Mouse (Mus musculus): ENCODE results near the gene Thyn1.

DNA sequence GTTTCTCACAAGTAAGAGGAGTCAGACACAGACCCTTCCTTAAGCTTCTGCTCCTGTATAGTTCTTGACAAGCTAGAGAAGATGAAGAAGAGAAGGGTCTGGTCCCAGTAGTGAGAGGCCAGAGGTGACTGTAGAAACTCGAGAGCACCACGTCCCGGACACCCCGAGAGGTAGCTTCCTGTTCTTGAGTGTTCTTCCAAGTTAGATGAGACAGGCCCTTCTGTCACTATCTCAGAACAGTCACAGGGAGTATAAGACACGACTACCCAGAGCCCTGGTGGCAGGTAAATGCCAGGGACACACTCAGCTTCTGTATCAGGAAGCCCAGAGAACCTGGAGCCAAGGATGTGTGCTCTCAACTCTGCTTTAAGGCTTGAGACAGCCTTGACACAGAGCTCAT, 9.7 kb downstream of the Thyn1 start:
- TF ChIP-seq MYC (IDR thresholded peaks at IDR 0.05; ENCODE audit: low read depth, low read length) (no peak), TAL1 (IDR thresholded peaks at IDR 0.05; ENCODE audit: low read length) (no peak), POLR2A (IDR thresholded peaks at IDR 0.05; ENCODE audit: control insufficient read depth in 1 of 2, insufficient read depth in 1 of 2, low read depth in 1 of 2, low read length in 2 of 2, poor library complexity in 1 of 2) (no peak), CTCF (IDR thresholded peaks at IDR 0.05 in 2 of 3, conservative IDR thresholded peaks at IDR 0.05 in 1 of 3; ENCODE audit: control insufficient read depth in 1 of 3, insufficient read depth in 1 of 3, low read depth in 2 of 3, low read length in 3 of 3, poor library complexity in 1 of 3, severe bottlenecking in 1 of 3) (no peak), JUND (IDR thresholded peaks at IDR 0.05; ENCODE audit: low read depth, low read length) (no peak), GATA1 (IDR thresholded peaks at IDR 0.05; ENCODE audit: low read depth, low read length) (no peak)

Measured in MEL (cell line).